Mouse (Mus musculus): ENCODE measurements around the gene Olfr1377.
"Not testable (repeated sequence)": the region's sequence is repeated elsewhere in the genome, so short reads cannot be mapped to it uniquely, and the experiment has no call there.

Gene Olfr1377

DNA sequence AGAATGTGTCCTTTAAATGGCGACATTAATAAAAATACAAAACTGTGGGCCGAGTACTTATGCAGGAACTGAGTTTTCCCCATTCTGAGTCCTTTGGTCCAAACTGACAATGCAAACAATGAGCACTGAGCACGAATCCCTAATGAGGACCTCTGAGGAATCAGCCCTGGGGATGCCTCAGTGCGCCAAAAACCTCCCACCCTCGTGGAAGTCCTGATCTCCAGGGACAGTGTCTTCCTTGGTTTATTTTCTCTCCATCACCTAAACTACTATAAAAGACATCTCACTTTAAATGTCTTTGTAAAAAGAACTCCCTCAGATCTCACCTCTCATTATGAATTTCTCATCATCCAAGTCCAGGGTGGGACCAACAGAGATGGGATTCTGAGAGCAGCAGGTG, at the start of gene Olfr1377:
TSS of gene Olfr1377 (plus strand) at position 301 of the 400 bp plus-strand sequence.
- DNase-seq = no peak

DNA sequence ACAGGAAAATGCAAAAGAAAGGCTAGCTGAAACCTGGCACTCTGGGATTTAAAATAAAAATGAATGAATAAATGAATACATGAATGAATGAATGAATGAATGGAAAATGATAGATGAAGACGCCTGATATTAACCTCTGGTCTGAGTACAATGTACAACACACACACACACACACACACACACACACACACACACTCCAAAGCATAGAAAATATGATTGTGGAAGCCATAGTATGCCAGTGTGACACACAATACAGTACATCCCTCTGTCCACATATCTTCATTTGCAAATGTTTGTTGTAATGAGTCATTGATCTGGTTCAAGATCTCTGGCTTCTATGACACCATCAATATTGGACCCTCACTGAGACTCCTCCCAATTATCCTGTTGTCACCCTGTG, 49.7 kb upstream of the Olfr1377 start:
- no peak for DNase-seq

- no peak for DNase-seq
Measured at GRCm38 (mm10) chr11:50938435-50938834, 43.3 kb upstream of the Olfr1377 start.

GRCm38 (mm10) chr11:50939621-50940366, 42.0 kb upstream of the Olfr1377 start:
- DNase-seq = peak in 1 of 2 experiments; percentile 44

DNA sequence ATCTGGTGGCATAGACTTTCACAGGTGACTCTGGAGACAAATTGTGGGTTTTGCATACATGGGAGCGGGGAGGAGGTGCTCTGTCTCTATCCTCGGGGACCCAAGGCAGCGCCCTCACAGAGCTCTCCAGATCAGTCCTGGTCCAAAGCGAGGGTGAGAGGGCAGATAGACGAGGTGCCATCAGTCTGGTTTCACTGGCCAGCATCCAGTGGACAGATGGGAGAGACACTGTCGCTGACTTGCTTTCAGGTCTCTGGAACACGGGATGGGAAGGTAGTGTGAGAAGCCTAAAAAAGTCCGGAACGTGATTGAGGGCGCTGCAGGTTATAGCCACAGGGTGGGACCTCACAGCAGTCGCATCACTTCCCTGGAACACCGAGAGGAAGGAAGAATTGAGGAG, 39.4 kb upstream of the Olfr1377 start:
- DNase-seq = peak in 1 of 2 experiments; percentile 13

- no peak for DNase-seq
Measured at GRCm38 (mm10) chr11:50943506-50943905, 38.3 kb upstream of the Olfr1377 start, which contains the start of gene 4933414I15Rik. 4933414I15Rik (minus strand) TSS chr11:50943765.

DNA sequence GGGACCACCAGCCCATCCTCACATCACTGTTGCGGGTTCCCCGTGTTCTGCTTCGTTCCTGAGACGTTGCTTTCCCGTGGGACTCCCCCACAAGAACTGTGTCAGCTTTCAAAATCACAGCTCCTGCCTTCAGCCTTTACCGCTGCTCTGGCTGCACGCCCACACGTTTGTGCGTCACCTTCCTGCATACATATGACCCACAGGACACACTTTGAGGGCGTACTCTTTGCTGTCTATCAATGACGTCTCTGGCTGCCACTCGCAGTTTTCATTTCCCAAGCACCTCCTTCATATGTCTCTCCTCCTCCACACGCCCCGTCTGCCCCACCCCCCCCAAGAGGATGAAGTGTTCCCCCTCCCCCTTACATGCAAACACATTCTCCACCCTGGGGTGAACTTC, 29.5 kb upstream of the Olfr1377 start:
- no peak for DNase-seq

- no peak for DNase-seq
Measured at GRCm38 (mm10) chr11:50953665-50954064, 28.1 kb upstream of the Olfr1377 start, which contains the start of gene Prop1. Prop1 (minus strand) TSS chr11:50953765.

DNA sequence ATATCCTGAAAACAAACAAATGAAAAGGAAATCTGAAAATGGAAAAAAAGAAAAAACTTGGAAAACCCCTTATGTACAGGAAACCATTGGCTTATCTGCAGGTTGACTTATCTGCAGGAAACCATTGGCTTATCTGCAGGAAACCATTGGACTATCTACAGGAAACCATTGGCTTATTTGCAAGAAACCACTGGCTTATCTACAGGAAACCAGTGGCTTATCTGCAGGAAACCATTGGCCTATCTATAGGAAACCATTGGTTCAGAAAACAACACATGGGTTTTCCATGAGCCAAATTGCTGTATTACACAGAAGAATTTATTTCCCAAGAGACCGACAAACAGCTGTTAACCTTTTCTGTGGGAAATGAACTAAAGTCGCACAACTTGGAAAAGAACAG, 16.9 kb upstream of the Olfr1377 start:
- DNase-seq = no peak

DNA sequence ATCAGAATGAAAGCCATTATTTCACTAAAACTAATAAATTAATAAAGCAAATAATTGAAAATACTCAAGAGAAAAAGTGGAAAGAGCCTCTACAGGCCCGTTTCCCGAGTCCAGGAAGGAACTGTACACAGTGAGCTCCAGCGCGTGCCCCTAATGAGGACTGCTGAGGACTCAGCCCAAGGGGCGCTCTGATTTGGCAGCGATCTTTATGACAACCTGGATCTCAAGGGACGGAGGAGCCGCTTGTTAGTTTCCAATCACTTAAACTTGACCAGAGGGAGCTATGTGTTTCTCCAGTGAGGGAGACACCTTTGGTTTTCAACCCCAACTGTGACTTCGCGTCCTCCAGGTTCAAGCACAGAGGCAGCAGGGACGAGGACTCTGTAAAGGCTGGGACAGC, 15.5 kb upstream of the Olfr1377 start, which contains the start of gene Olfr1378:
TSS of gene Olfr1378 (plus strand) at position 301 of the 400 bp plus-strand sequence.
- DNase-seq = no peak

GRCm38 (mm10) chr11:50977216-50977615, 4.6 kb upstream of the Olfr1377 start:
- DNase-seq = no peak

DNA sequence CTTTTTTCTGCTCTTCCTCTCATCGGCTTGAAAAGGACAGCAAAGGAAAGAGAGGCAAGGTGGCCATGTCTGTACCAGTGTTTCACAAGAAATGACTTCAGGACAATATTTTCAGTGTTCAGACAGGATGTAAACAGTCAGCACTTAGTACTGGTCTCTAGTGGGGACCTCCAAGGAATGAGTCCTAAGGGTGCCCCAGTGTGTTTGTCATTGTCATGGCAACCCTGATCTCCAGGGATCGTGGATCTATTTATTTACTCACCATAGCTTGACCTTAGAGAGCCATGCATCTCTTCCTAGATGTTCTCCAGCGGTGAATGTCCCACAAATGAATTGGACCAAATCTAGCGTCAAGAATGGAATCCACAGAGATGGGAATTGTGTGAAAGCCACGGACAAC, 21.5 kb downstream of the Olfr1377 start, which contains the start of gene Olfr51:
TSS of gene Olfr51 (plus strand) at position 301 of the 400 bp plus-strand sequence.
- no peak for DNase-seq

GRCm38 (mm10) chr11:51011821-51012220, 30.1 kb downstream of the Olfr1377 start:
- DNase-seq = no peak

DNA sequence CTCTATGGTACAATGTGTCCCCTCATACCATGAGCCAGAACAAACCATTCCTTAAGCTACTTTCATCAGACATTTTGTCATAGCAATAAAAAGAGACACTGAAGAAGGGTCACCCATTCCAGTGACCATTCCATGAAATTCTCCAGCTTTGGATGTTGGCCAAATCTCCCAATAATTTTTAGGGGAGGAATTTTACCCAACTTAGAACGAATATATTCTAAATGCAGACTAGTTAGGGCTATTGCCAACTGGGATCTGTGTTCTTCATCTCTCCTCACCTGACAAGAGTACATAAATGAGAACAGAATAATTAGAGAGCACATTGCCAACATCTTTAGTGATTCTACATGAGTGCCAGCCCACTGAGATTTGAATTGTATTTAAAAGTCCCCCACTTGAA, 32.2 kb downstream of the Olfr1377 start, which contains the start of gene Olfr54:
TSS of gene Olfr54 (plus strand) at position 301 of the 400 bp plus-strand sequence.
- DNase-seq = no peak

- DNase-seq = no peak
Measured at GRCm38 (mm10) chr11:51016341-51016740, 34.6 kb downstream of the Olfr1377 start.

- not testable (repeated sequence) for DNase-seq
Measured at GRCm38 (mm10) chr11:51026811-51027210, 45.0 kb downstream of the Olfr1377 start.

- not testable (repeated sequence) for DNase-seq
Measured at GRCm38 (mm10) chr11:51029381-51029780, 47.6 kb downstream of the Olfr1377 start.

- DNase-seq = no peak
Measured at GRCm38 (mm10) chr11:51030225-51030624, 48.5 kb downstream of the Olfr1377 start.

DNA sequence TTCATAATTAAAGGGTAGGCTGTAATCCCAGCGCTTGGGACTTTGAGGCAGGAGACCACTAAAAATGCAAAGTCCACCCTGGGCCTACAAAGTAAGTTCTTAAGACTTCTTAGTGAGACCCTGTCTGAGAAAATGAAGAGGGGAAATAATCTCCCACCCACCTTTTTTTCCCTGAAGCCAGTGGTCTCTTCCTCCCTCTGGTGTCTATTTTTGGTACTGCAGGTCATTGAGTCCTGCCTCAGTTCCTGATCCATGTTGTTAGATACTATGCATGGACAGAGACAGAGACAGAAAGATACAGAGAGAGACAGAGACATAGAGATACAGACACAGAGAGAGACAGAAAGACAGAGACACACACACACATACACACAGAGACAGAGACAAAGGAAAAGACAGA, 51.1 kb downstream of the Olfr1377 start:
- DNase-seq = peak in 1 of 2 experiments; percentile 20

DNA sequence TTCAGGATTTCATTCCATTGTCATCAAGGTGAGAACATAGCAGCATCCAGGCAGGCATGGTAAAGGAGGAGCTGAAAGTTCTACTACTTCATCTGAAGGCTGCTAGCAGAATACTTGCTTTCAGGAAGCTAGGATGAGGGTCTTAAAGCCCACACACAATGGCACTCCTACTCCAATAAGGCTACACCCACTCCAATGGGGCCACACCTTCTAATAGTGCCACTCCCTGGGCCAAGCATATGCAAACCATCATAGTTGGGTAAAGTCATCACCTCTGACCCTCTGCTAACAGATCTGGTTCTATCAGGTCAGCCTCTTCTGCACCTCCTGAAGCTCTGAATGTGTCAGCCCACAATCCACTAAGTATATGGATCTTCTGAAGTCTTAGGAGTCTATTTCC, 52.4 kb downstream of the Olfr1377 start:
- not testable (repeated sequence) for DNase-seq

- no peak for DNase-seq
Measured at GRCm38 (mm10) chr11:51035951-51036350, 54.2 kb downstream of the Olfr1377 start.

Measured in cerebellum, postnatal 36 days (tissue).